Mouse (Mus musculus) mesoderm, embryonic 11.5 days (tissue): Measurements from ENCODE around the gene Olfr1432.
"Not testable (repeated sequence)": the region's sequence is repeated elsewhere in the genome, so short reads cannot be mapped to it uniquely, and the experiment has no call there.

ENCODE experiments used
- DNase-seq: peaks from one replicate; pipeline ENCODE4 v3.0.0-alpha.2; 2012; ENCODE audit warnings: low read depth, low spot score

Gene Olfr1432

GRCm38 (mm10) chr19:12232496-12232895 lies at the start of gene Olfr1432:
Gene Olfr1432 (minus strand): TSS chr19:12232596.
- DNase-seq: not testable (repeated sequence)

GRCm38 (mm10) chr19:12279554-12279953 lies 47.2 kb upstream of the Olfr1432 start, which contains the start of gene Olfr1434:
Gene Olfr1434 (plus strand): TSS chr19:12279854.
- DNase-seq: no peak

GRCm38 (mm10) chr19:12260732-12261131 lies 28.3 kb upstream of the Olfr1432 start, which contains the start of gene Olfr235:
Gene Olfr235 (plus strand): TSS chr19:12261032.
- no peak for DNase-seq

GRCm38 (mm10) chr19:12241559-12241958 lies 9.2 kb upstream of the Olfr1432 start, which contains the start of gene Olfr262:
Gene Olfr262 (minus strand): TSS chr19:12241659.
- DNase-seq: no peak

- DNase-seq: no peak
Measured at GRCm38 (mm10) chr19:12200334-12200733, 32.1 kb downstream of the Olfr1432 start, which contains the start of gene Olfr1431. Gene Olfr1431 (plus strand): TSS chr19:12200634.

GRCm38 (mm10) chr19:12199076-12199475 lies 33.3 kb downstream of the Olfr1432 start:
- not testable (repeated sequence) for DNase-seq
